Mouse (Mus musculus) c-Kit-negative CD71-positive TER-119-positive erythroid progenitor cells, embryonic 14.5 days (primary cell): ENCODE data around the gene Hectd1.

Experiments used
- DNase-seq: peaks from one replicate; pipeline ENCODE4 v3.0.0-alpha.2; 2013; ENCODE audit warnings: low read depth, low spot score

Hectd1 gene

DNA sequence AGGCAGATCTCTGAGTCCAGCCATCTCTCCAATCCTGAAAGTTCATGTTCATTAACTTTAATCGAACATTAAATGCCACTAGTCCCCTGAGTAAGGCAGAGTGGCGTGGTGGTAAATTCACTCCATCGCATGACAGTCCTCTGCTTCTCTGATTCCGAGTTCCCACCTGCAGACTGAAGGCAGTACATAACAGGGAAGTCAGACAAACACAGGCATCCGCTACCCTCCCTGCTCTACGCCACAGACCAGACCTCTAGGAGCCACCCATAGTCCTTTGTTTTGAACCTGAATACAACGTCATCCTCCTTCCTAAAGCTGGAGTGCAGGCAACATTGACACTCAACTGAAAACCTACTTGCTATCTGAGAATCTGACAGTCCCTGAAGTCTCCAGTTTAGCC is 124.8 kb downstream of the Hectd1 start:
- no peak for DNase-seq

DNA sequence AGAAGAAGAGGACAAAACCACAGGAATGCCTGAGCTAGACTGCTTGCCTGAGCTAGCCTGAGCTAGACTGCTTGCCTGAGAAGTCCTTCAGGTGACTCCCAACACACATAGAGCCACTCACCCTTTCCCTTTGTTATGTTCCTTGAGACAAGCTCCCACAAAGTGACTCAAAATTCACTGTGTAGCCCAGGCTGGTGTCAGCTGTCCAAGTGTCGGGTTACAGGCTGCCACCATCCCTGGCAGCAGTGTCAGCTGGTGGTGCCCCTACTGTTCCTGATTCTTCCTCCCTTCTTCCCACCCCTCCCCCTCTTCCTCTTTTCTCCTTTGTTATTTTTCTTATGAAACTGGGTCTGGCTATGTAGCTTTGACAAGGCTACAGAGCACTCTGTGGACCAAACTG is 125.5 kb downstream of the Hectd1 start:
- DNase-seq = no peak

DNA sequence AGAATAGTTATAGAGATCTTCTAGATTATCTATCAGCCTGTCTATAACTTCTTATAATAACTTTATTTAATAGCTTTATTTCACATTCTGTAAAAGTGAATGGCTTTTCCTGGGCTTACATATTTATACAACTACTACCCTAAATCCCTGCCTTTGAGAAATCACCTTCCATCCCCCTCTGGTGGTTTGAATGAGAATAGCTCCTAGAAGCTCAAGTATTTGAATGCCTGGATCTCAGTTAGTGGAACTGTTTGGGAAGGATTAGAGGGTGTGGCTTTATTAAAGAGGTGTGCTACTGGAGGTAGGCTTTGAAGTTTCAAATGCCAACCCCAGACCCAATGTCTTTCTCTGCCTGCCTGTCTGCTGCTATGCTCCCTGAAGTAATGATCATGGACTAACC is 127.6 kb downstream of the Hectd1 start:
- no peak for DNase-seq

DNA sequence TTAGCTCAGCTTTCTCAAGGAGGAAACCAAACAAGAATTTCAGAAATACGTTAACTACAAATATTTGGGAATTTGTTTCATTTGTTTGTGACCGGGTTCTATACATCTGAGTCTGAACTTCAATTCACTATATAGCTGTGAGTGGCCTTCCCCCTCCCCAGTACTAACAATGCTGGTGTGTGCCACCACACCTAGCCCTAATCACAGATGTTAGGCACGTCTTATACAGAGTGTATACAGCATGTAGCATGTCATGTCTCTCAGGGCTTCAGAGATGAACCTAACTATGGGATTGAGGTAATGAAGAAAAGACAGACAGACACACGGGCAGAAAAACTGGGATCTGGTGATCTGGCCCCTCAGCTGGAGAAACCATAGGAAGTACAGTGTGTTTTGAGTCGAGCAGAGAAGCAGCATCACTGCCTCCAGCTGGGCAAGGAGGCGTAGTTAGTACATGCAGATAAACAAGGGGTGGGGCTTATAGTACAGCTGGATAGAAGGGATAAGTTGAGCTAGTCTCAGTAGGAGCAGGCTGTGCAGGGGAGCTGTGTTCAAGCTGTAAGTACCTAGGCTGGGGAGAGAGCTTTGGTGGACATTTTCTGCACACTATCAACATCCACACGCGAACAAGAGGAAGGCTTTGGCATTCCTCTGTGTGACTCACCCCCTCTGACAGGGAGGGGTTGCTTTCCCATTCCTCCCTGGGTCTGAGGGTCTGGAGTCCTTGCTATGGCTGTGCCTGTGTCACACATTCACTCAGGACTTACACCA is 129.5 kb downstream of the Hectd1 start:
- DNase-seq = peak; percentile 83

DNA sequence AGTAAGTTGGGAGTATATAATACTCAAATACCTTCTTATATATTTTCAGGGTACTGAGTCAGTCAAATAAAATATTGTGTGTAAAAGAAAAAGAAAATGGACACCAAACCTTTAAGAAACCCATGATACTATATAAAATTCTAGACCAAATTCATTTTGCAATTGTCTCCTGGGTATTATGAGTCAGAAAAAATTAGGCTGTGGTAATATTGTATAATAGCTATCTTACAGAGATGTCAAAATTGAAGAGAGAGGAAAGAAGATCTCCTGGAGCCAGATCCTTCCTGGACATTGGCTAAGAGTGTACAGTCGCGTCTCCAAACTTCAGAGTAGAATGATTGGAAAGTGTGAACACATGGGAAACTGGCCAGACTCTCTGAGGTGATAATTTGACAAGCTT is 133.2 kb downstream of the Hectd1 start:
- DNase-seq = no peak

DNA sequence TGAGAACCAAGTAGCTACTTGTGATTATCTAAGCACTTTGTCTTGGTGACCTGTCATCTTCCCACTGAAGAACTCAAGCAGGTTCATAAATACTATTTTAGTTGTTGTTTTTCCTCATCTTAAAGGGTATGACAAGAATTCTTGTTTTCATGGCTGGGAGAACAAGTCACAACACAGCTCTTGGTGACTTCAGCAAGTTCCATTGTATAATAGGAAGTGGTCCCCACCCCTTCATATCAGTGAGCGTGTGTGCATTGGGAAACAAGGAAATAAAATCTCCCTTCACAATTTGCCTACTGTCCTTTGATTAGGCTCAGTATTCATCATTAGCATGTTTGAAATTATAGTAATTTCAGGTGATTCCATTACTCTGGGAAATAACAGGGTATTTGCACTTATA is 134.4 kb downstream of the Hectd1 start:
- DNase-seq = no peak

DNA sequence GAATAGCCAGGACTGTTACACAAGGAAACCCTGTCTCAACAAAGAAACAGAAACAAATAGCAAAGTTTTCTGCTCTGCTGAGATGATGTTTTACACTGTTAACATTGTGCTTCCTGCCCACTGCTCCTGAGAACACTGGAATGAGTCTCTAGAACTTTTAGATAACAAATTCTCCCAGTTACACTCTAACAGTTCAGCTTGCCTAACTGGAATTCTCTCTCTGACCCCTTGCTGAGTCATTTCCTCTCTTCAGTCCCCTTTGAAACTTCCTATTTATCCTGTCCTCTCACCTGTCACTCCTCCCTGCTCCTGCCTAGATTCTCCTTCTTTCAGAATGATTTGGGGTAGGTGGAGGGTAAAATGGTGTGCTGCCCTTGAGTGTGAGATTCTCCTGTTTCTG is 135.2 kb downstream of the Hectd1 start:
- DNase-seq = no peak
